Comparison of ENCODE assay signal across 1 mouse cellular context in the genomic region with DNA sequence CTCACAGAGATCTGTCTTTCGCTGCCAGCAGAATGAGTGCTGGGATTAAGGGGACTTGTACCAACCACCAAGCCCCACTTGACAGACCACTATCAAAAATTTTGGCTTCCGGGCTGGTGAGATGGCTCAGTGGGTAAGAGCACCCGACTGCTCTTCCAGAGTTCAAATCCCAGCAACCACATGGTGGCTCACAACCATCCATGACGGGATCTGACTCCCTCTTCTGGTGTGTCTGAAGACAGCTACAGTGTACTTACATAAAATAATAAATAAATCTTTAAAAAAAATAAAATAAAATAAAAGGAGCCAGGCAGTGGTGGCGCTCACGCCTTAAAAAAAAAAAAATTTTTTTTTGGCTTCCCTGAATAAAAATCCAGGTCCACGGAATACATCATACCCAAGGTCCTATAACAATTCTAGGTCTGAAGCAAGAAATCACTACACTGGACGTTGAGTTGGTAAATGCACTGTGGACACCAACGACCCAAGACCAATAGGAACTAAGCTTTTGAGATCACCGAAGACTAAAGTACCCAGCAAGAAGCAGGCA.
A peak's percentile ranks its signal among the peaks of the same experiment; 100 is the strongest.
TF ChIP-seq lines count a peak whose summit lies in the region.

No protein-coding gene starts in this region.

TF ChIP-seq in MEL, 35 proteins besides CTCF, POLR2A, EP300 and RAD21 (continued from another document):
- TF ChIP-seq ZC3H11A (IDR thresholded peaks at IDR 0.05; ENCODE audit: low read depth, low read length) (no peak), POLR2AphosphoS5 (IDR thresholded peaks at IDR 0.05; ENCODE audit: borderline replicate concordance, low read depth, low read length) (no peak), ZNF384 (IDR thresholded peaks at IDR 0.05; ENCODE audit: low read depth, low read length) (peak; percentile 62), MAX (IDR thresholded peaks at IDR 0.05; ENCODE audit: low read length) (no peak), CHD2 (IDR thresholded peaks at IDR 0.05; ENCODE audit: low read length) (no peak)
